Mouse (Mus musculus) lung, postnatal 0 days (tissue): ENCODE measurements around the gene Klrb1f. TPM values are rescaled to one million over a fixed set of nuclear protein-coding genes. Genes with fewer than 3 reads are reported as not detected.

ENCODE experiments used
- ATAC-seq: fragments of 200-750 bp; cut with Nextera tagmentation; 2 replicates; pipeline ENCODE4 v1.8.0; 2017; ENCODE audit warnings: moderate library complexity
- DNase-seq: peaks from one replicate; pipeline ENCODE4 v3.0.0-alpha.2; 2016; ENCODE audit warnings: low spot score
- H3K27ac ChIP-seq: fragments of 300-500 bp; sonication (generic); 2 replicates; pipeline ENCODE4 v1.5.1; 2014; ENCODE audit warnings: antibody characterized with exemption, mild to moderate bottlenecking, low read length, mixed read lengths
- H3K27me3 ChIP-seq: fragments of 300-500 bp; sonication (generic); replicated peaks from 2 replicates; pipeline ENCODE4 v1.6.1; 2014; ENCODE audit warnings: low read length, mixed read lengths; ENCODE audit not compliant: insufficient read depth
- H3K36me3 ChIP-seq: fragments of 300-500 bp; sonication (generic); 2 replicates; pipeline ENCODE4 v1.6.1; 2014; ENCODE audit warnings: low read length, mixed read lengths; ENCODE audit not compliant: insufficient read depth
- H3K4me1 ChIP-seq: fragments of 300-500 bp; sonication (generic); 2 replicates; pipeline ENCODE4 v1.6.1; 2014; ENCODE audit warnings: antibody characterized with exemption, low read depth, low read length, mixed read lengths; ENCODE audit not compliant: insufficient read depth
- H3K4me2 ChIP-seq: fragments of 300-500 bp; sonication (generic); replicated peaks from 2 replicates; pipeline ENCODE4 v1.6.1; 2014; ENCODE audit warnings: low read depth, mild to moderate bottlenecking, low read length, moderate library complexity, mixed read lengths
- H3K4me3 ChIP-seq: fragments of 300-500 bp; sonication (generic); 2 replicates; pipeline ENCODE4 v1.5.1; 2014; ENCODE audit warnings: low read depth, low read length
- H3K9ac ChIP-seq: fragments of 300-500 bp; sonication (generic); replicated peaks from 2 replicates; pipeline ENCODE4 v1.6.1; 2014; ENCODE audit warnings: low read depth, mild to moderate bottlenecking
- H3K9me3 ChIP-seq: fragments of 300-500 bp; sonication (generic); 2 replicates; pipeline ENCODE4 v1.6.1; 2016; ENCODE audit warnings: low read length, mixed read lengths
- CTCF ChIP-seq: IDR thresholded peaks from 2 replicates; pipeline ENCODE4 v1.5.1; 2016; ENCODE audit warnings: antibody characterized with exemption, mild to moderate bottlenecking
- EP300 ChIP-seq: IDR thresholded peaks from 2 replicates; pipeline ENCODE4 v1.6.1; 2016; ENCODE audit warnings: antibody characterized with exemption, mild to moderate bottlenecking, control low read depth
- WGBS: fragments of 180-500 bp; shearing (Covaris S2); extraction: QIAGEN DNeasy Blood & Tissue Kit; methylation state at CpG from one replicate; pipeline ENCODE4 v1.1.7; 2014; 5-methylcytosine and 5-hydroxymethylcytosine counted together
- polyA plus RNA-seq: library from polyadenylated mRNA; unstranded; fragments of >200 nt; fragmentation: Nextera tagmentation; extraction: Ambion mirVana; gene quantifications from 2 replicates; pipeline ENCODE4 v1.2.1, GENCODE M21; 2015

The Klrb1f gene
- polyA plus RNA-seq, 1 experiment from 2014 or later, result 0.35 TPM

- Histone ChIP-seq H3K27ac (no peak overlapping the region), H3K36me3 (no peaks in the 10 kb centered on the region), H3K9ac (no peak overlapping the region), H3K4me3 (no peak overlapping the region), H3K4me2 (no peak overlapping the region), H3K9me3 (no peaks in the 10 kb centered on the region), H3K4me1 (no peaks in the 10 kb centered on the region), H3K27me3 (no peaks in the 10 kb centered on the region)
- DNase-seq (no peak), ATAC-seq (no peak)
- TF ChIP-seq EP300 (no peak), CTCF (no peak)
- WGBS, result 78% methylated on average over 1 of the region's 1 CpGs
These were observed 55.9 kb downstream of the Klrb1f start for GRCm38 (mm10) chr6:129101604-129102003.

GRCm38 (mm10) chr6:129102858-129103555, 57.3 kb downstream of the Klrb1f start:
- no peak overlapping the region for H3K9ac ChIP-seq
- ATAC-seq, result peak; percentile 41
- H3K27me3 ChIP-seq, result no peaks in the 10 kb centered on the region
- TF ChIP-seq CTCF (no peak), EP300 (peak; percentile 88)
- H3K9me3 ChIP-seq, result no peaks in the 10 kb centered on the region
- no peak overlapping the region for H3K27ac ChIP-seq
- H3K4me1 ChIP-seq, result no peaks in the 10 kb centered on the region
- WGBS, result 64% methylated on average over 4 of the region's 4 CpGs
- no peak overlapping the region for H3K4me3 ChIP-seq
- H3K36me3 ChIP-seq, result no peaks in the 10 kb centered on the region
- peak; percentile 42 for DNase-seq
- H3K4me2 ChIP-seq, result no peak overlapping the region

Other genes with a start within 250 kb of the Klrb1f start
- gene Gm44511, start 219.6 kb upstream of the Klrb1f start, polyA plus RNA-seq, result 0.26 TPM in 1 of 2 replicates, not detected in the other
- 0.26 and 0.35 TPM in 2 replicates for gene Klrb1b, start 219.6 kb upstream of the Klrb1f start, polyA plus RNA-seq
- gene Clec2i, start 158.3 kb upstream of the Klrb1f start, polyA plus RNA-seq, result 0.11 and 0.14 TPM in 2 replicates
- gene BC035044, start 154.8 kb upstream of the Klrb1f start, polyA plus RNA-seq, result 0.58 and 1.2 TPM in 2 replicates
- not detected in 2 replicates for gene Clec2g, start 111.5 kb upstream of the Klrb1f start, polyA plus RNA-seq
- not detected in 2 replicates for gene Clec2e, start 55.0 kb downstream of the Klrb1f start, polyA plus RNA-seq
- 4.5 and 5.1 TPM in 2 replicates for gene Clec2d, start 134.7 kb downstream of the Klrb1f start, polyA plus RNA-seq
- gene Cd69, start 229.5 kb downstream of the Klrb1f start, polyA plus RNA-seq, result 0.39 and 0.48 TPM in 2 replicates